Mouse (Mus musculus): ENCODE data around the gene Sgta. TPM values are rescaled to one million over a fixed set of nuclear protein-coding genes. Genes with fewer than 3 reads are reported as not detected.

The Sgta gene
- polyA plus RNA-seq, 1 experiment = 139 TPM

GRCm38 (mm10) chr10:80994621-80995020 lies 65.4 kb downstream of the Sgta start:
- no peak overlapping the region for H3K4me3 ChIP-seq (ENCODE audit: insufficient read depth, low read depth, low read length)
- peaks cover under 1% of the 10 kb centered on the region; the same call in 1 of the 2 replicates for H3K4me1 ChIP-seq (ENCODE audit: control insufficient read depth, insufficient read depth, insufficient read length, low read length)
- no peak overlapping the region for H3K27ac ChIP-seq (replicated peaks; ENCODE audit: low read depth, low read length)

Other genes with a start within 250 kb of the Sgta start
- 2.4 and 4.9 TPM in 2 replicates for gene Jsrp1, start 246.7 kb downstream of the Sgta start, polyA plus RNA-seq (2012; ENCODE audit: insufficient read depth, insufficient read length, missing spikeins)
- gene Oaz1, start 233.5 kb downstream of the Sgta start, polyA plus RNA-seq (2012; ENCODE audit: insufficient read depth, insufficient read length, missing spikeins) = 447 and 892 TPM in 2 replicates
- not detected in 2 replicates for gene Lingo3, start 216.1 kb downstream of the Sgta start, polyA plus RNA-seq (2012; ENCODE audit: insufficient read depth, insufficient read length, missing spikeins)
- 55.6 and 61.3 TPM in 2 replicates for gene Lsm7, start 205.0 kb downstream of the Sgta start, polyA plus RNA-seq (2012; ENCODE audit: insufficient read depth, insufficient read length, missing spikeins)
- 8.7 and 14.0 TPM in 2 replicates for gene Sppl2b, start 204.9 kb downstream of the Sgta start, polyA plus RNA-seq (2012; ENCODE audit: insufficient read depth, insufficient read length, missing spikeins)
- not detected in 2 replicates for gene Tmprss9, start 188.3 kb downstream of the Sgta start, polyA plus RNA-seq (2012; ENCODE audit: insufficient read depth, insufficient read length, missing spikeins)
- gene Timm13, start 159.2 kb downstream of the Sgta start, polyA plus RNA-seq (2012; ENCODE audit: insufficient read depth, insufficient read length, missing spikeins) = 319 and 342 TPM in 2 replicates
- 1.9 and 4.9 TPM in 2 replicates for gene Lmnb2, start 141.9 kb downstream of the Sgta start, polyA plus RNA-seq (2012; ENCODE audit: insufficient read depth, insufficient read length, missing spikeins)
- gene Gadd45b, start 130.1 kb downstream of the Sgta start, polyA plus RNA-seq (2012; ENCODE audit: insufficient read depth, insufficient read length, missing spikeins) = 7.2 and 10.3 TPM in 2 replicates
- gene Gng7, start 45.2 kb downstream of the Sgta start, polyA plus RNA-seq (2012; ENCODE audit: insufficient read depth, insufficient read length, missing spikeins) = 6.4 and 9.0 TPM in 2 replicates
- not detected in 2 replicates for gene Diras1, start 34.5 kb downstream of the Sgta start, polyA plus RNA-seq (2012; ENCODE audit: insufficient read depth, insufficient read length, missing spikeins)
- gene Slc39a3, start 22.8 kb downstream of the Sgta start, polyA plus RNA-seq (2012; ENCODE audit: insufficient read depth, insufficient read length, missing spikeins) = 7.0 and 12.1 TPM in 2 replicates
- 7.0 and 11.3 TPM in 2 replicates for gene Thop1, start 9.9 kb upstream of the Sgta start, polyA plus RNA-seq (2012; ENCODE audit: insufficient read depth, insufficient read length, missing spikeins)
- gene Creb3l3, start 38.7 kb upstream of the Sgta start, polyA plus RNA-seq (2012; ENCODE audit: insufficient read depth, insufficient read length, missing spikeins) = not detected in 2 replicates
- 64.4 and 88.3 TPM in 2 replicates for gene Map2k2, start 45.7 kb upstream of the Sgta start, polyA plus RNA-seq (2012; ENCODE audit: insufficient read depth, insufficient read length, missing spikeins)
- 28.4 and 29.6 TPM in 2 replicates for gene Zbtb7a, start 75.0 kb upstream of the Sgta start, polyA plus RNA-seq (2012; ENCODE audit: insufficient read depth, insufficient read length, missing spikeins)
- gene Pias4, start 107.7 kb upstream of the Sgta start, polyA plus RNA-seq (2012; ENCODE audit: insufficient read depth, insufficient read length, missing spikeins) = 10.3 and 13.4 TPM in 2 replicates
- gene Eef2, start 116.5 kb upstream of the Sgta start, polyA plus RNA-seq (2012; ENCODE audit: insufficient read depth, insufficient read length, missing spikeins) = 538 and 581 TPM in 2 replicates
- 15.7 and 31.7 TPM in 2 replicates for gene Dapk3, start 122.8 kb upstream of the Sgta start, polyA plus RNA-seq (2012; ENCODE audit: insufficient read depth, insufficient read length, missing spikeins)
- not detected in 2 replicates for gene 4930442H23Rik, start 123.7 kb upstream of the Sgta start, polyA plus RNA-seq (2012; ENCODE audit: insufficient read depth, insufficient read length, missing spikeins)
- 1.4 TPM in 1 of 2 replicates, not detected in the other for gene Nmrk2, start 141.9 kb upstream of the Sgta start, polyA plus RNA-seq (2012; ENCODE audit: insufficient read depth, insufficient read length, missing spikeins)
- gene Atcay, start 170.7 kb upstream of the Sgta start, polyA plus RNA-seq (2012; ENCODE audit: insufficient read depth, insufficient read length, missing spikeins) = not detected in 2 replicates
- 0.32 and 1.2 TPM in 2 replicates for gene Zfr2, start 173.0 kb upstream of the Sgta start, polyA plus RNA-seq (2012; ENCODE audit: insufficient read depth, insufficient read length, missing spikeins)
- gene Matk, start 192.8 kb upstream of the Sgta start, polyA plus RNA-seq (2012; ENCODE audit: insufficient read depth, insufficient read length, missing spikeins) = not detected in 2 replicates
- gene Mrpl54, start 206.8 kb upstream of the Sgta start, polyA plus RNA-seq (2012; ENCODE audit: insufficient read depth, insufficient read length, missing spikeins) = 122 and 144 TPM in 2 replicates
- gene Apba3, start 206.8 kb upstream of the Sgta start, polyA plus RNA-seq (2012; ENCODE audit: insufficient read depth, insufficient read length, missing spikeins) = 59.5 and 82.7 TPM in 2 replicates
- gene Tjp3, start 231.4 kb upstream of the Sgta start, polyA plus RNA-seq (2012; ENCODE audit: insufficient read depth, insufficient read length, missing spikeins) = 1.6 TPM in 1 of 2 replicates, not detected in the other
- 10.6 and 12.4 TPM in 2 replicates for gene Pip5k1c, start 232.8 kb upstream of the Sgta start, polyA plus RNA-seq (2012; ENCODE audit: insufficient read depth, insufficient read length, missing spikeins)